ENCODE assay signal across 8 mouse cellular contexts in the genomic region with DNA sequence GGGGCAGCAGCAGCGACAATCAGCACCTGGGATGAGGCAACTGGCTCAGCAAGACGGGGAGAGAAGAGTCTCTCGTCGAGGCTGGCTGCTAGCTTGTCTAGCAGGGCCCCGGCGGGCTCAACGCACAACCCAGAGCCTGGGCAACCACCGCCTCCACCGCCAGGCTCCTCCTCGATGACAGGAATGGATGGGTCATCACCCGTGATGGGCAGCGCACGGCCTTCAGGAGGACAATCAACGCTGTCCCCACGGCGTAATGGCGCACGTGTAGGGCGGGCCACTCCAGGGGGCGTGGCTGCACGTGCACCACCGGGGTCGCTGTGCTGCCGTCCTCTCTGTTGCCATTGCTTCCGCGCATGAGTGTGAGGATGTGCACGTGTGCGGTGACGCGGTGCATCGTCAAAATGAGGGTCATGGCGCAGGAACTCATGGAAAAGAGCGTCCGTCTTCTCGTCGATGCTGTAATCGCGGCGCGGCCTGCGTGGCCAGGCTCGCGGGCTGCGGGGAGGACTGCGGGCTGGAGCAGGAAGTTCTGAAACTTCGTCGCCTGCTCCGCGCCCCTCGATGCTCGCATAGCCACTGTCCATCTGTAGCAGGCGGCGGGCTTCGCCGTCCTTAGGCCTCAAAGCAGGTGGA. TPM values are rescaled to one million over a fixed set of nuclear protein-coding genes. Genes with fewer than 3 reads are reported as not detected.
A peak's percentile ranks its signal among the peaks of the same experiment; 100 is the strongest.
DNase-seq lines count a peak whose midpoint lies in the region; ATAC-seq and TF ChIP-seq lines count a peak whose summit lies in the region.

No protein-coding gene starts in this region.

- intact Hi-C loops in heart, postnatal 14 days (cut with DNase I), result loop anchor here (10.0 kb wide), 1 partner anchor 167 kb away; the partner anchor contains the start of gene Wdr18

- TF ChIP-seq POLR2A in MEL (IDR thresholded peaks at IDR 0.05; ENCODE audit: control insufficient read depth in 1 of 2, insufficient read depth in 1 of 2, low read depth in 1 of 2, low read length in 2 of 2, poor library complexity in 1 of 2), result no peak
- no peak for TF ChIP-seq POLR2A in thymus, adult 2 months (IDR thresholded peaks at IDR 0.05; ENCODE audit: control insufficient read depth, extremely low read depth, insufficient read depth, low read length, poor library complexity)

- no peak for TF ChIP-seq CTCF in MEL (IDR thresholded peaks at IDR 0.05 in 2 of 3, conservative IDR thresholded peaks at IDR 0.05 in 1 of 3; ENCODE audit: control insufficient read depth in 1 of 3, insufficient read depth in 1 of 3, low read depth in 2 of 3, low read length in 3 of 3, poor library complexity in 1 of 3, severe bottlenecking in 1 of 3)
- no peak for TF ChIP-seq CTCF in thymus, adult 2 months (IDR thresholded peaks at IDR 0.05; ENCODE audit: borderline replicate concordance, control insufficient read depth, extremely low read depth, insufficient read depth, low read length, poor library complexity)

- no peak for TF ChIP-seq EP300 in MEL (IDR thresholded peaks at IDR 0.05; ENCODE audit: low read depth in 1 of 2, low read length in 2 of 2)

- H3K79me2 ChIP-seq in MEL (ENCODE audit: control insufficient read depth, insufficient read depth, low read length, poor library complexity), result no peaks in the 10 kb centered on the region

- peaks cover 64% of the 10 kb centered on the region for H3K36me3 ChIP-seq in heart, embryonic 14.5 days (ENCODE audit: control insufficient read depth, insufficient read depth, low read length)
- H3K36me3 ChIP-seq in MEL (ENCODE audit: control insufficient read depth in 1 of 2, insufficient read depth in 2 of 2, low read length in 2 of 2), result no peaks in the 10 kb centered on the region
- H3K36me3 ChIP-seq in midbrain, embryonic 16.5 days (ENCODE audit: control insufficient read depth, insufficient read depth, low read length), result peaks cover 50% of the 10 kb centered on the region
- peaks cover 44% of the 10 kb centered on the region for H3K36me3 ChIP-seq in thymus, adult 2 months (ENCODE audit: control insufficient read depth, insufficient read depth, low read length)

- H3K4me1 ChIP-seq in heart, embryonic 14.5 days (ENCODE audit: control insufficient read depth in 2 of 2, insufficient read depth in 2 of 2, low read length in 2 of 2), result peaks cover 9 to 18% of the 10 kb centered on the region in 2 experiments
- H3K4me1 ChIP-seq in MEL (ENCODE audit: control insufficient read depth in 1 of 2, insufficient read depth in 2 of 2, low read length in 2 of 2), result no peaks in the 10 kb centered on the region
- peaks cover 6% of the 10 kb centered on the region for H3K4me1 ChIP-seq in midbrain, embryonic 16.5 days (ENCODE audit: control insufficient read depth, insufficient read depth, low read length)
- peaks cover 7% of the 10 kb centered on the region; the same call in 1 of the 2 replicates for H3K4me1 ChIP-seq in thymus, adult 2 months (replicated peaks; ENCODE audit: control insufficient read depth, insufficient read depth, low read length)

- no peak overlapping the region for H3K4me3 ChIP-seq in heart, embryonic 14.5 days (ENCODE audit: control insufficient read depth in 1 of 2, insufficient read depth in 1 of 2, low read depth in 1 of 2, low read length in 2 of 2)
- H3K4me3 ChIP-seq in MEL (ENCODE audit: control insufficient read depth in 1 of 2, insufficient read depth in 1 of 2, low read depth in 2 of 2, low read length in 2 of 2), result no peak overlapping the region
- no peak overlapping the region for H3K4me3 ChIP-seq in midbrain, embryonic 16.5 days (ENCODE audit: low read depth, low read length)
- no peak overlapping the region for H3K4me3 ChIP-seq in thymus, adult 2 months (ENCODE audit: control insufficient read depth, insufficient read depth, low read length)

- H3K9me3 ChIP-seq in heart, embryonic 14.5 days (ENCODE audit: control insufficient read depth, low read length), result 0 out of 2 replicates have a peak, but pooled peaks cover 3% of the 10 kb centered on the region
- no peaks in the 10 kb centered on the region for H3K9me3 ChIP-seq in MEL (replicated peaks; ENCODE audit: insufficient read depth, low read length)
- no peaks in the 10 kb centered on the region for H3K9me3 ChIP-seq in midbrain, embryonic 16.5 days (replicated peaks; ENCODE audit: control insufficient read depth, low read length, poor library complexity, severe bottlenecking)

- whole genome bisulfite sequencing in heart, embryonic 14.5 days, result 25% methylated on average over 55 of the region's 55 CpGs
- 14% methylated on average over 55 of the region's 55 CpGs for WGBS in midbrain, embryonic 16.5 days
- 90% methylated on average over 55 of the region's 55 CpGs for WGBS in thymus, adult 2 months

- H3K27ac ChIP-seq in heart, embryonic 14.5 days (replicated peaks in 1 of 2; ENCODE audit: control insufficient read depth in 1 of 2, insufficient read depth in 1 of 2, low read depth in 2 of 2, low read length in 2 of 2), result no peak overlapping the region
- no peak overlapping the region for H3K27ac ChIP-seq in MEL (ENCODE audit: control insufficient read depth, low read depth, low read length)
- 0 out of 2 replicates have a peak overlapping the region, but pooled peaks have one; percentile 1 for H3K27ac ChIP-seq in midbrain, embryonic 16.5 days (ENCODE audit: low read length)
- no peak overlapping the region for H3K27ac ChIP-seq in thymus, adult 2 months (ENCODE audit: control insufficient read depth, insufficient read depth, low read length)

- no peak overlapping the region for H3K9ac ChIP-seq in heart, embryonic 14.5 days (ENCODE audit: low read length)
- H3K9ac ChIP-seq in MEL (ENCODE audit: control insufficient read depth, low read depth, low read length, poor library complexity, severe bottlenecking), result no peak overlapping the region
- peak overlapping the region; percentile 22; the same call in 1 of the 2 replicates for H3K9ac ChIP-seq in midbrain, embryonic 16.5 days (ENCODE audit: low read depth, low read length)

- no peak for TF ChIP-seq RAD21 in MEL (IDR thresholded peaks at IDR 0.05; ENCODE audit: low read depth, low read length)

- ATAC-seq in heart, embryonic 14.5 days (ENCODE audit: insufficient number of reproducible peaks, insufficient read depth, low FRiP score, low read depth), result no peak
- ATAC-seq in midbrain, embryonic 16.5 days, result peak; percentile 66

- peak overlapping the region; percentile 41 for H3K4me2 ChIP-seq in heart, embryonic 14.5 days (ENCODE audit: low read length)
- peak overlapping the region; percentile 13 for H3K4me2 ChIP-seq in midbrain, embryonic 16.5 days (ENCODE audit: low read length)

- peaks cover 12% of the 10 kb centered on the region; the same call in 1 of the 2 replicates for H3K27me3 ChIP-seq in heart, embryonic 14.5 days (ENCODE audit: control insufficient read depth, insufficient read depth, low read length)
- H3K27me3 ChIP-seq in MEL (ENCODE audit: control insufficient read depth in 1 of 2, insufficient read depth in 2 of 2, low read length in 2 of 2), result no peaks in the 10 kb centered on the region
- no peaks in the 10 kb centered on the region for H3K27me3 ChIP-seq in midbrain, embryonic 16.5 days (ENCODE audit: control insufficient read depth, insufficient read depth, low read depth, low read length)
- H3K27me3 ChIP-seq in thymus, adult 2 months (ENCODE audit: control insufficient read depth, insufficient read depth, low read length), result no peaks in the 10 kb centered on the region

- no peak for DNase-seq in heart, postnatal 14 days
- DNase-seq in MEL (ENCODE audit: low read depth, low spot score), result no peak
- peak; percentile 73 for DNase-seq in embryo, embryonic 9.5 days (ENCODE audit: extremely low spot score)
- DNase-seq in induced T-regulatory cell, adult 2 months (ENCODE audit: low read depth), result peak; percentile 21
- DNase-seq in thymus, adult 2 months, result no peak
- no peak for DNase-seq in urinary bladder, adult 18-20 months (ENCODE audit: low spot score in 2 of 2)

RNA-seq across cellular contexts. Expression of gene Atp5d, which starts 7.0 kb away (rescaled TPM):
- polyA plus RNA-seq in heart, embryonic 14.5 days (2014; fragmentation: Nextera tagmentation; extraction: Ambion mirVana), result 988 and 1,015 TPM in 2 replicates
- 1,000 to 10,000 TPM; 1,168 to 1,183 TPM for total RNA-seq in heart, postnatal 14 days (2021)
- 308 and 324 TPM in 2 replicates for total RNA-seq in MEL (2012; rRNA removed)
- 100 to 1,000 TPM; 300 to 657 TPM for polyA plus RNA-seq in MEL (2012; ENCODE audit: insufficient read depth in 1 of 2, insufficient read length in 2 of 2, low read depth in 1 of 2, low replicate concordance in 2 of 2, missing spikeins in 1 of 2)
- polyA plus RNA-seq in midbrain, embryonic 16.5 days (2015; fragmentation: Nextera tagmentation; extraction: Ambion mirVana), result 433 and 454 TPM in 2 replicates
- 1,163 and 1,361 TPM in 2 replicates for polyA plus RNA-seq in thymus, adult 2 months (2012; rRNA removed)

RNA-seq across cellular contexts. Expression of gene Cbarp, which starts 9.2 kb away (rescaled TPM):
- polyA plus RNA-seq in heart, embryonic 14.5 days (2014; fragmentation: Nextera tagmentation; extraction: Ambion mirVana), result 1.6 and 2.6 TPM in 2 replicates
- total RNA-seq in heart, postnatal 14 days (2021), result 1 to 10 TPM; 3.0 to 3.3 TPM
- 4.8 and 6.8 TPM in 2 replicates for total RNA-seq in MEL (2012; rRNA removed)
- 10 to 100 TPM in 1 of 2 experiments, not detected in 1; 19.3 TPM for polyA plus RNA-seq in MEL (2012; ENCODE audit: insufficient read depth in 1 of 2, insufficient read length in 2 of 2, low read depth in 1 of 2, low replicate concordance in 2 of 2, missing spikeins in 1 of 2)
- polyA plus RNA-seq in midbrain, embryonic 16.5 days (2015; fragmentation: Nextera tagmentation; extraction: Ambion mirVana), result 70.3 and 81.6 TPM in 2 replicates
- 34.0 and 37.7 TPM in 2 replicates for polyA plus RNA-seq in thymus, adult 2 months (2012; rRNA removed)

RNA-seq across cellular contexts. Expression of gene Stk11, which starts 15.8 kb away (rescaled TPM):
- 14.6 and 17.7 TPM in 2 replicates for polyA plus RNA-seq in heart, embryonic 14.5 days (2014; fragmentation: Nextera tagmentation; extraction: Ambion mirVana)
- 100 to 1,000 TPM; 105 to 118 TPM for total RNA-seq in heart, postnatal 14 days (2021)
- 77.8 and 108 TPM in 2 replicates for total RNA-seq in MEL (2012; rRNA removed)
- 100 to 1,000 TPM in 1 of 2 experiments, not detected in 1; 188 TPM for polyA plus RNA-seq in MEL (2012; ENCODE audit: insufficient read depth in 1 of 2, insufficient read length in 2 of 2, low read depth in 1 of 2, low replicate concordance in 2 of 2, missing spikeins in 1 of 2)
- 14.2 and 15.4 TPM in 2 replicates for polyA plus RNA-seq in midbrain, embryonic 16.5 days (2015; fragmentation: Nextera tagmentation; extraction: Ambion mirVana)
- 265 and 270 TPM in 2 replicates for polyA plus RNA-seq in thymus, adult 2 months (2012; rRNA removed)

RNA-seq across cellular contexts. Expression of gene Midn, which starts 16.6 kb away (rescaled TPM):
- 21.2 and 25.8 TPM in 2 replicates for polyA plus RNA-seq in heart, embryonic 14.5 days (2014; fragmentation: Nextera tagmentation; extraction: Ambion mirVana)
- 100 to 1,000 TPM; 158 to 178 TPM for total RNA-seq in heart, postnatal 14 days (2021)
- 8.1 and 8.3 TPM in 2 replicates for total RNA-seq in MEL (2012; rRNA removed)
- 10 to 100 TPM in 1 of 2 experiments, not detected in 1; 26.7 TPM for polyA plus RNA-seq in MEL (2012; ENCODE audit: insufficient read depth in 1 of 2, insufficient read length in 2 of 2, low read depth in 1 of 2, low replicate concordance in 2 of 2, missing spikeins in 1 of 2)
- 15.5 and 21.1 TPM in 2 replicates for polyA plus RNA-seq in midbrain, embryonic 16.5 days (2015; fragmentation: Nextera tagmentation; extraction: Ambion mirVana)
- 342 and 374 TPM in 2 replicates for polyA plus RNA-seq in thymus, adult 2 months (2012; rRNA removed)

RNA-seq across cellular contexts. Expression of gene Sbno2, which starts 26.1 kb away (rescaled TPM):
- polyA plus RNA-seq in heart, embryonic 14.5 days (2014; fragmentation: Nextera tagmentation; extraction: Ambion mirVana), result 9.5 and 9.6 TPM in 2 replicates
- total RNA-seq in heart, postnatal 14 days (2021), result 10 to 100 TPM; 13.5 to 14.0 TPM
- 14.6 and 15.8 TPM in 2 replicates for total RNA-seq in MEL (2012; rRNA removed)
- polyA plus RNA-seq in MEL (2012; ENCODE audit: insufficient read depth in 1 of 2, insufficient read length in 2 of 2, low read depth in 1 of 2, low replicate concordance in 2 of 2, missing spikeins in 1 of 2), result 10 to 100 TPM in 1 of 2 experiments, not detected in 1; 29.0 TPM
- 11.6 and 12.5 TPM in 2 replicates for polyA plus RNA-seq in midbrain, embryonic 16.5 days (2015; fragmentation: Nextera tagmentation; extraction: Ambion mirVana)
- 127 and 138 TPM in 2 replicates for polyA plus RNA-seq in thymus, adult 2 months (2012; rRNA removed)

Comparison
In these comparisons a context has a peak if more than half of its experiments do, and no peak if none do; other contexts are left out.
1. DNase-seq: peak in embryo, embryonic 9.5 days (single experiment) and induced T-regulatory cell, adult 2 months (single experiment); none in heart, postnatal 14 days (0 of 2), MEL (single experiment), thymus, adult 2 months (single experiment) and urinary bladder, adult 18-20 months (0 of 2).